Mouse (Mus musculus) ES-E14 (cell line): ENCODE data around the gene Spats2. TPM values are rescaled to one million over a fixed set of nuclear protein-coding genes. Genes with fewer than 3 reads are reported as not detected.

Experiments used
- DNase-seq: peaks from one replicate; pipeline ENCODE4 v3.0.0-alpha.2; 2013; ENCODE audit warnings: low read depth, low spot score
- H3K27ac ChIP-seq: 2 replicates; pipeline ENCODE4 v1.5.1; 2012; ENCODE audit warnings: low read depth, mild to moderate bottlenecking, low read length, moderate library complexity, mixed read lengths; ENCODE audit not compliant: poor library complexity, insufficient read depth, severe bottlenecking
- H3K36me3 ChIP-seq: 2 replicates; pipeline ENCODE4 v1.6.1; 2012; ENCODE audit warnings: mild to moderate bottlenecking, low read length, moderate library complexity, mixed read lengths; ENCODE audit not compliant: control insufficient read depth, poor library complexity, insufficient read depth, severe bottlenecking
- H3K4me1 ChIP-seq, 2 experiments: fragments of 150-350 bp in 1 of 2; sonication (generic) in 1 of 2; 2 replicates each; pipeline ENCODE4 v1.6.1; 2012; ENCODE audit warnings: low read length in 2 of 2, mild to moderate bottlenecking in 1 of 2, mixed read lengths in 1 of 2; ENCODE audit not compliant: control insufficient read depth in 2 of 2, insufficient read depth in 2 of 2, poor library complexity in 1 of 2
- H3K4me3 ChIP-seq, 2 experiments: fragments of 150-350 bp in 1 of 2; sonication (generic) in 1 of 2; 2 replicates each; pipeline ENCODE4 v1.5.1; 2012; ENCODE audit warnings: low read length in 2 of 2, low read depth in 1 of 2, mild to moderate bottlenecking in 1 of 2, mixed read lengths in 1 of 2; ENCODE audit not compliant: insufficient read depth in 1 of 2, poor library complexity in 1 of 2, severe bottlenecking in 1 of 2
- H3K9ac ChIP-seq: 2 replicates; pipeline ENCODE4 v1.6.1; 2012; ENCODE audit warnings: low read depth, mild to moderate bottlenecking, low read length, mixed read lengths; ENCODE audit not compliant: poor library complexity, insufficient read depth, severe bottlenecking
- H3K9me3 ChIP-seq: fragments of 150-350 bp; sonication (generic); 2 replicates; pipeline ENCODE4 v1.6.1; 2012; ENCODE audit warnings: low read depth, mild to moderate bottlenecking, low read length; ENCODE audit not compliant: control insufficient read depth, insufficient read depth
- CHD2 ChIP-seq: IDR thresholded peaks from 2 replicates; pipeline ENCODE4 v1.6.1; 2014; ENCODE audit warnings: mild to moderate bottlenecking, low read depth, low read length, inconsistent platforms
- HCFC1 ChIP-seq: IDR thresholded peaks from 2 replicates; pipeline ENCODE4 v1.6.1; 2012; ENCODE audit warnings: low read length, inconsistent platforms, borderline replicate concordance; ENCODE audit not compliant: insufficient read depth
- MAFK ChIP-seq: IDR thresholded peaks from 2 replicates; pipeline ENCODE4 v1.6.1; 2014; ENCODE audit warnings: mild to moderate bottlenecking, low read depth, low read length, inconsistent platforms; ENCODE audit not compliant: insufficient read depth
- ZC3H11A ChIP-seq: IDR thresholded peaks from 2 replicates; pipeline ENCODE4 v1.6.1; 2012; ENCODE audit warnings: low read depth, mild to moderate bottlenecking, inconsistent platforms, low read length, borderline replicate concordance
- ZNF384 ChIP-seq: IDR thresholded peaks from 2 replicates; pipeline ENCODE4 v1.6.1; 2012; ENCODE audit warnings: low read depth, low read length, inconsistent platforms
- in situ Hi-C, 2 experiments: fragments of 600-800 bp; cut with MboI; formaldehyde crosslinking; loops; one replicate each; pipeline ENCODE4 v1.15.1; 2025; ENCODE audit warnings: low sequenced_read_pairs in 2 of 2, inconsistent platforms in 1 of 2; ENCODE audit not compliant: unreplicated experiment in 2 of 2
- total RNA-seq: library from RNA; depleted of rRNA; stranded (reverse); fragments of 300-350 nt; gene quantifications from 2 replicates; pipeline ENCODE4 v1.2.3, GENCODE M21; 2012

The Spats2 gene
- total RNA-seq, 1 experiment: 21.7 TPM

GRCm38 (mm10) chr15:99172131-99172530, 46.4 kb downstream of the Spats2 start:
- no peak overlapping the region for H3K4me3 ChIP-seq
- no peaks in the 10 kb centered on the region for H3K4me1 ChIP-seq
- H3K36me3 ChIP-seq: peaks cover 27% of the 10 kb centered on the region
- no peak overlapping the region for H3K9ac ChIP-seq
- in situ Hi-C loops: no loop called here
- TF ChIP-seq MAFK (no peak), ZNF384 (no peak), HCFC1 (no peak), CHD2 (no peak), ZC3H11A (no peak)
- no peak for DNase-seq
- H3K27ac ChIP-seq: no peak overlapping the region
- no peaks in the 10 kb centered on the region for H3K9me3 ChIP-seq

GRCm38 (mm10) chr15:99179639-99180038, 53.9 kb downstream of the Spats2 start:
- Histone ChIP-seq H3K9me3 (no peaks in the 10 kb centered on the region), H3K9ac (no peak overlapping the region), H3K4me3 (no peak overlapping the region), H3K36me3 (peaks cover 35% of the 10 kb centered on the region), H3K27ac (no peak overlapping the region), H3K4me1 (no peaks in the 10 kb centered on the region)
- in situ Hi-C loops: no loop called here
- TF ChIP-seq MAFK (no peak), ZNF384 (no peak), CHD2 (no peak), HCFC1 (no peak), ZC3H11A (no peak)
- no peak for DNase-seq

GRCm38 (mm10) chr15:99184217-99184914, 58.6 kb downstream of the Spats2 start:
- Histone ChIP-seq H3K4me3 (no peak overlapping the region), H3K9me3 (no peaks in the 10 kb centered on the region), H3K4me1 (no peaks in the 10 kb centered on the region), H3K36me3 (peaks cover 40% of the 10 kb centered on the region), H3K27ac (no peak overlapping the region), H3K9ac (no peak overlapping the region)
- in situ Hi-C loops: no loop called here
- DNase-seq: no peak
- TF ChIP-seq CHD2: no peak
- no peak for TF ChIP-seq ZC3H11A
- no peak for TF ChIP-seq ZNF384
- no peak for TF ChIP-seq MAFK
- no peak for TF ChIP-seq HCFC1

GRCm38 (mm10) chr15:99194358-99194757, 68.6 kb downstream of the Spats2 start:
- TF ChIP-seq CHD2 (no peak), ZNF384 (no peak), HCFC1 (no peak), ZC3H11A (no peak), MAFK (no peak)
- H3K4me1 ChIP-seq: peaks cover 0 to 3% of the 10 kb centered on the region in 2 experiments; a peak in 1 of 4 replicates
- no peaks in the 10 kb centered on the region for H3K9me3 ChIP-seq
- H3K27ac ChIP-seq: no peak overlapping the region
- peaks cover 12% of the 10 kb centered on the region; the same call in 1 of the 2 replicates for H3K36me3 ChIP-seq
- H3K9ac ChIP-seq: no peak overlapping the region
- no peak overlapping the region for H3K4me3 ChIP-seq
- no peak for DNase-seq
- in situ Hi-C loops: no loop called here
